Mouse (Mus musculus) C2C12 (cell line): Measurements from ENCODE around the gene Tcap. TPM values are rescaled to one million over a fixed set of nuclear protein-coding genes. Genes with fewer than 3 reads are reported as not detected.

Experiments
- H3K27me3 ChIP-seq: one replicate; pipeline ENCODE4 v1.6.1; 2011; ENCODE audit not compliant: control insufficient read depth, insufficient read depth, insufficient read length
- H3K36me3 ChIP-seq: one replicate; pipeline ENCODE4 v1.6.1; 2011; ENCODE audit not compliant: control insufficient read depth, insufficient read depth
- H3K4me3 ChIP-seq: one replicate; pipeline ENCODE4 v1.5.1; 2011; ENCODE audit warnings: mild to moderate bottlenecking, control low read depth; ENCODE audit not compliant: poor library complexity, insufficient read depth, severe bottlenecking
- H3K79me2 ChIP-seq: one replicate; pipeline ENCODE4 v1.6.1; 2011; ENCODE audit not compliant: control insufficient read depth, insufficient read depth
- H3K79me3 ChIP-seq: one replicate; pipeline ENCODE4 v1.6.1; 2011; ENCODE audit warnings: low read depth, control low read depth
- H3ac ChIP-seq: one replicate; pipeline ENCODE3; 2011; ENCODE audit warnings: low read depth; ENCODE audit not compliant: control insufficient read depth, insufficient read length
- CEBPB ChIP-seq: IDR thresholded peaks from one replicate; pipeline ENCODE4 v1.6.1; 2011; ENCODE audit warnings: low read depth, mild to moderate bottlenecking, control low read depth, moderate library complexity
- CTCF ChIP-seq: IDR thresholded peaks from one replicate; pipeline ENCODE4 v1.5.1; 2011; ENCODE audit not compliant: control insufficient read depth, insufficient read depth, insufficient read length
- FOSL1 ChIP-seq: IDR thresholded peaks from one replicate; pipeline ENCODE4 v1.8.0; 2011; ENCODE audit warnings: mild to moderate bottlenecking, low read length; ENCODE audit not compliant: poor library complexity, insufficient read depth, severe bottlenecking
- MAX ChIP-seq: IDR thresholded peaks from one replicate; pipeline ENCODE4 v1.6.1; 2011; ENCODE audit warnings: mild to moderate bottlenecking, control low read depth
- MYOD1 ChIP-seq: IDR thresholded peaks from one replicate; pipeline ENCODE4 v1.6.1; 2011; ENCODE audit warnings: low read depth; ENCODE audit not compliant: control insufficient read depth, insufficient read length
- MYOG ChIP-seq: IDR thresholded peaks from one replicate; pipeline ENCODE4 v1.6.1; 2011; ENCODE audit not compliant: control insufficient read depth, insufficient read length; ENCODE audit errors: extremely low read depth
- USF1 ChIP-seq: IDR thresholded peaks from one replicate; pipeline ENCODE4 v1.6.1; 2011; ENCODE audit warnings: low read depth, mild to moderate bottlenecking, control low read depth, moderate library complexity
- polyA plus RNA-seq: library from polyadenylated mRNA; unstranded; fragments of >200 nt; fragmentation: generic; extraction: Trizol; gene quantifications from one replicate; pipeline ENCODE4 v1.2.1, GENCODE M21; 2012; ENCODE audit warnings: missing spikeins

Gene Tcap
- polyA plus RNA-seq, 1 experiment = 0.13 TPM

DNA sequence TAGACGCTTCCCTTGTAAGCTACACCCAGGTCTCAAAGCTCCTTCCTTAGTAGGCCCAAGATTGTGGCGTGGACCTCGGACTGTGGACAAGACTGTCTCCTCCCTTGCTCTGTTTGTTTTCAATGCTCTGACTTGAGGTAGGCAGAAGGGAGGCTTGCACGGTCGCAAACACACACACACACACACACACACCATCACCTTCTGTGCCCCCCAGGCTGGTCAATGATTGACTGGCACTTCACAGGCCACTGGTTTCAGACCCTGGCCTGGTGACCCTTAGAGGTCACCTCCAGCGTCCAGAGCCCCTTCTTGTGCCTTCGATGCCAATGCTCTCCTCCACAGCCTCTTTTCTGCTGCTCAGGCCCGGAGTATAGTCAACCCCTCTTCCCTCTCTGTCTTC lies 25.3 kb downstream of the Tcap start:
- peaks cover 14% of the 10 kb centered on the region for H3K79me2 ChIP-seq
- no peaks in the 10 kb centered on the region for H3K36me3 ChIP-seq
- no peak overlapping the region for H3ac ChIP-seq
- no peak overlapping the region for H3K4me3 ChIP-seq
- TF ChIP-seq MYOG = no peak
- TF ChIP-seq MYOD1 = no peak
- TF ChIP-seq CTCF = no peak
- no peak for TF ChIP-seq FOSL1
- no peak for TF ChIP-seq CEBPB
- no peak for TF ChIP-seq MAX
- TF ChIP-seq USF1 = no peak
- peaks cover 3% of the 10 kb centered on the region for H3K79me3 ChIP-seq
- H3K27me3 ChIP-seq = no peaks in the 10 kb centered on the region

DNA sequence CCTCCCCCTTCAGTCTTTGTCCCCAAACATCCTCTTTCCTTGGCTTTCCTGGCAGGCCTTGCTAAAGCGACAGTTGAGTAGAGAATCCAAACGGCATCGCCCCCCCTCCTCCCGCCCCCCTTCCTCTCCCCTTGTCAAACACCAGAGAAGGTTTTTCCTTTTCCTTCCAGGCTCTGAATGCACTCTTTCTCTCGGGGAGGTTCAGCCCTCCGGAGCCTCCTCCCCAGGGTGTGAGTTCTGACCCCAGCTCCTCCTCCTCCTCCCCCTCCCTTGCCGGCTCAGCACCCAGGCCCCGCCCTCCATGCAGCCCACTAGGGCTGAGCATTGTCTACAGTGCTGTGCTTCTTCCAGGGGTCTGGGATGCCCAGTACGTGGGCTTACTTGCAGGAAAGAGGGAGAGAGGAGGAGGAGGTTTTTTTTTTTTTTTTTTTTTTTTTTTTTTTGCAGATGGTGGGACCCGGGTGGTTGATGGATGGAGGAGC lies 25.8 kb downstream of the Tcap start:
- H3K79me2 ChIP-seq = peaks cover 19% of the 10 kb centered on the region
- H3K4me3 ChIP-seq = no peak overlapping the region
- H3K36me3 ChIP-seq = no peaks in the 10 kb centered on the region
- no peak overlapping the region for H3ac ChIP-seq
- H3K27me3 ChIP-seq = no peaks in the 10 kb centered on the region
- peaks cover 6% of the 10 kb centered on the region for H3K79me3 ChIP-seq
- TF ChIP-seq USF1 (no peak), FOSL1 (no peak), MAX (no peak), CEBPB (no peak), CTCF (no peak), MYOG (no peak), MYOD1 (no peak)

DNA sequence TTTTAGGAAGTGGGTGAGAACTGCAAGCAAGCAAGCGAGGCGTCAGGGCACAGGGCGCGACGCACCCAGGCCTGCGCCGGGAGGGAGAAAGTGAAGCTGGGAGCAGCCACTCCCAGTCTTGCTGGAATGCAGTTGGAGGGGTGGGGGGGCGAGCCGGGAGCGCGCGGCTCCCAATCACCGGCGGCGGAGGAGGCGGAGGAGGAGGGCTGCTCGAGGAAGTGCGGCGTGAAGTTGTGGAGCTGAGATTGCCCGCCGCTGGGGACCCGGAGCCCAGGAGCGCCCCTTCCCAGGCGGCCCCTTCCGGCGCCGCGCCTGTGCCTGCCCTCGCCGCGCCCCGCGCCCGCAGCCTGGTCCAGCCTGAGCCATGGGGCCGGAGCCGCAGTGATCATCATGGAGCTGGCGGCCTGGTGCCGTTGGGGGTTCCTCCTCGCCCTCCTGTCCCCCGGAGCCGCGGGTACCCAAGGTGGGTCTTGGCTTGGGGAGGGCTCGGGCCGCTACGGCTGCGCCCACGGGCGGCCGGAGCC lies 28.7 kb downstream of the Tcap start, which contains the start of gene Erbb2:
TSS of gene Erbb2 (plus strand) at position 198 of the 524 bp plus-strand sequence.
- H3ac ChIP-seq = peak within 1 kb of the TSS; percentile 98
- TF ChIP-seq MAX (peak; percentile 81), FOSL1 (no peak)
- H3K79me3 ChIP-seq = peaks cover 15% of the 10 kb centered on the region
- no peaks in the 10 kb centered on the region for H3K36me3 ChIP-seq
- H3K79me2 ChIP-seq = peaks cover 47% of the 10 kb centered on the region
- peak within 1 kb of the TSS; percentile 78 for H3K4me3 ChIP-seq
- no peaks in the 10 kb centered on the region for H3K27me3 ChIP-seq

DNA sequence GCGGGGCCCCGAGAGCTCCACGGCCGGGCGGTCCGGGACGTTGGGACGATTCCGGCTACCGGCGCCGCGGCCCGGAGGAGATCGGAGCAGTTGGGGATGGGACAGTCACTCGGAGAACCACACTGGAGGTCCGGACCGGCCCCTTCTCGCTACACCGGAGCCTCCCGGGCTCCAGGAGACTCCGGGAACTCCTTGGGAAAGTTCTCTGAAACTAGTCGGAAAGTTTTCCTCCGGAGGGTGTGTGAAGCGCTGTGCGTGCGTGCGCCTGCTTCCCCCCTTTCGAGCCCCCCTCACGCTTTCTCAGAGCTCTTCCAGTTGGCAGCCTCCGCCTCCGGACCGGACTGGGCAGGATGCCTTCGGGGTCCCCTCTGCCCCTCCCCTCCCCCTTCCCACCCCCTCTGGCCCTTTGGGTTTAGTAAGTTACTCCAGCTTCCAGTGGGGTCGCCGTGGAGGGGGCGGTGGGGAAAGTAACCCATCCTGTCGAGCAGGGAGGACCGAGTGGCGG lies 29.2 kb downstream of the Tcap start:
- H3ac ChIP-seq = peak overlapping the region; percentile 98
- peaks cover 47% of the 10 kb centered on the region for H3K79me2 ChIP-seq
- TF ChIP-seq CTCF (no peak), MYOG (no peak), USF1 (no peak), FOSL1 (no peak), CEBPB (no peak), MAX (no peak), MYOD1 (no peak)
- peak overlapping the region; percentile 78 for H3K4me3 ChIP-seq
- peaks cover 17% of the 10 kb centered on the region for H3K79me3 ChIP-seq
- H3K36me3 ChIP-seq = no peaks in the 10 kb centered on the region
- no peaks in the 10 kb centered on the region for H3K27me3 ChIP-seq

DNA sequence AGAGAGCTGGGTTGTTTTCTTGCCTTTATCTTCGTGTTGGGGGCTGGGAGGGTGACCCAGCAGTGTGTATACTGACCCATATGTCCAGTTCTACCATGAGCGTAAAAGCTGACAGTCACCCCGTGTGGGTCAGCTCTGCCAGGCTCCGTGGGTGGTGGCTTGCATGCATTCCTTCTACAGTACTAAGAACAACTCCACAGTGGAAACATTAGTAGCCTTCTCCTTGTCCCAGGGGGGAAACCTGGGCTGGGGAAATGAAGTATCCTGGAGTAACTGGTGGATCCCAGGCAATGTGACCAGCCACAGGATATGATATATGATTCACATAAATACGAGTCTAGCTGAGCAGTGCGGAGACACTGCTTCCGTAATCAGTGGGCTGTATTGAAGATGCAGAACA lies 30.1 kb downstream of the Tcap start:
- Histone ChIP-seq H3K4me3 (peak overlapping the region; percentile 78), H3ac (peak overlapping the region; percentile 35), H3K36me3 (no peaks in the 10 kb centered on the region), H3K79me3 (peaks cover 19% of the 10 kb centered on the region), H3K79me2 (peaks cover 47% of the 10 kb centered on the region), H3K27me3 (no peaks in the 10 kb centered on the region)
- no peak for TF ChIP-seq MYOG
- TF ChIP-seq CTCF = no peak
- TF ChIP-seq MYOD1 = no peak
- no peak for TF ChIP-seq CEBPB
- no peak for TF ChIP-seq USF1
- no peak for TF ChIP-seq MAX
- TF ChIP-seq FOSL1 = no peak

GRCm38 (mm10) chr11:98414162-98414561 lies 30.6 kb downstream of the Tcap start:
- no peak for TF ChIP-seq CEBPB
- TF ChIP-seq USF1 = no peak
- TF ChIP-seq MYOD1 = no peak
- no peak for TF ChIP-seq MYOG
- TF ChIP-seq CTCF = no peak
- TF ChIP-seq MAX = no peak
- TF ChIP-seq FOSL1 = no peak
- no peak overlapping the region for H3K4me3 ChIP-seq
- peaks cover 47% of the 10 kb centered on the region for H3K79me2 ChIP-seq
- H3ac ChIP-seq = peak overlapping the region; percentile 25
- H3K27me3 ChIP-seq = no peaks in the 10 kb centered on the region
- H3K36me3 ChIP-seq = no peaks in the 10 kb centered on the region
- peaks cover 20% of the 10 kb centered on the region for H3K79me3 ChIP-seq
